Mouse (Mus musculus): ENCODE results near the gene Filip1. TPM values are rescaled to one million over a fixed set of nuclear protein-coding genes. Genes with fewer than 3 reads are reported as not detected.

Filip1 gene
- polyA plus RNA-seq, 1 experiment from 2014 or later = 4.2 TPM

DNA sequence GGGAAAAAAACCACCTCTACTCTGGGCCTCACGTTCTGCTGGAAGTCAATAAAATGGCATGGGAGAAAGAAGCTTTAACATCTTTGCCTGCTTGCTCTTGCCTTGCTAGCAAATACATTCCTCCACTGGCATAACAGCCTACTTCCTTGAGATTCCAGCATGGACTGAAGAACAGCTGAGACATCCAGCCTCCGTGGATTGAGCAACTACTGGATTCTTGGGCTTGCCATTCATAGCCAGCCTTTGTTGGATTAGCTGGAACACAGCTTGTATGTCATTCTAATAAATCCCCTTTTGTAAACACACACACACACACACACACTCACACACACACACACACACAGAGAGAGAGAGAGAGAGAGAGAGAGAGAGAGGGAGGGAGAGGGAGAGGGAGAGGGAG is 185.6 kb downstream of the Filip1 start:
- Histone ChIP-seq H3K9me3 (replicated peaks) (no peaks in the 10 kb centered on the region), H3K4me3 (no peak overlapping the region), H3K36me3 (no peaks in the 10 kb centered on the region), H3K4me1 (peaks cover 15% of the 10 kb centered on the region), H3K9ac (no peak overlapping the region), H3K27ac (no peak overlapping the region), H3K27me3 (no peaks in the 10 kb centered on the region), H3K4me2 (replicated peaks) (no peak overlapping the region)
- 60% methylated on average over 2 of the region's 2 CpGs for WGBS
- ATAC-seq (ENCODE audit: low FRiP score) = no peak

DNA sequence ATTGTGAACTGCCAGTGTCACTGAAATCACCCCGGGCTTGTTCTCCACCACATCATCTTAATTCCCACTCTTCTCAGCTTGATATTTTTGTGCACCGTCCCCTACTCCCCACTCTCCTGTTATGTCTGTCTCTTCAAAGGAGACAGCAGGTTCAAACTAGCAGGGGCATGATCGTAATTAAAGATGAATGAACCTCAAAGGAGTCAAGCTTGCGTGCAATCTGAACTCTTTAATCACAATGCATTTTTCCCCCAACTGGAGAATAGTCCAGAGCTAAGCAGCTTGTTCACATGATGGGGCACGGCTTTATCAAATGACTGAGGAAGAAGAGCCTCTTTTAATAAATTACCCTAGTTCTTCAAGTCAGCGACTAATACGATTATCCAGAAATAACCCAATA is 187.1 kb downstream of the Filip1 start:
- Histone ChIP-seq H3K9me3 (replicated peaks) (no peaks in the 10 kb centered on the region), H3K9ac (no peak overlapping the region), H3K4me2 (replicated peaks) (no peak overlapping the region), H3K4me3 (no peak overlapping the region), H3K36me3 (no peaks in the 10 kb centered on the region), H3K27ac (no peak overlapping the region), H3K27me3 (no peaks in the 10 kb centered on the region), H3K4me1 (peaks cover 13% of the 10 kb centered on the region)
- 22% methylated on average over 7 of the region's 7 CpGs for WGBS
- ATAC-seq (ENCODE audit: low FRiP score) = no peak

DNA sequence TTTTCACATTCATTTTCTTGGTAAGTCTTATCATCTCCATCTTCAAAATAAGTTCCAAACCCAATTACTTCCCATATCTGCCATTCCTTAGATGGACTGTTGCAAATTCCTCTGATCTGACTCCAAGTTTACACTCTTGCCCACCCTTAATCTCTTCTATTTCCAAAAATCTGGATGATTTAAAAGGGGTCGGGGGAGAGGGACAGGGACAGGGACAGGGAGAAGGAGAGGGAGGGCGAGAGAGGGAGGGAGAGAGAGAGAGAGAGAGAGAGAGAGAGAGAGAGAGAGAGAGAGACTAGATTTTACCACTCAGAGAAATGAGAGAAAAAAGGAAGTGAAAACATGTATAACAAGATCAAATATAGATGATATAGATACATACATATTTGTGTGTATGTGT is 188.8 kb downstream of the Filip1 start:
- 34% methylated on average over 2 of the region's 2 CpGs for WGBS
- no peak overlapping the region; the same call in 1 of the 2 replicates for H3K4me2 ChIP-seq (replicated peaks)
- ATAC-seq (ENCODE audit: low FRiP score) = no peak

DNA sequence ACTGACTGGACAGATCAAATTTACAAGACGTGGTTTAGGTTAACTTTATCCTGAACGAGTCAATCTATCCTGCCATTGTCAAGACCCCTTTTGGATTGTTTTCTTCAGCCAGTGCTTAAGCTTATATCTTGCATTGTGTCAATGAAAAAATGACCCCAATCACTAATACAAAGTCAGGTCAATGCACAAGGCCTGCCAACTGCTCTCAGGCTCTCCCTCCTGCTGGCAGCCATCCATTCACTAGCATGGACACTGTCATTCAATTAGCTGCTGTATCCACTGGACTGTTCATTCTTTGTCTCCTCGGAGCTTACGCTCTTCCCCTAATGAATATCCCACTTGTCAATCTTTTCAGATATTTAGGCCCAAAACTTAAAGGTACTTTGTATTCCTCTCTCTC is 189.2 kb downstream of the Filip1 start:
- Histone ChIP-seq H3K9me3 (replicated peaks) (no peaks in the 10 kb centered on the region), H3K4me2 (replicated peaks) (no peak overlapping the region; the same call in 1 of the 2 replicates), H3K36me3 (peaks cover 7% of the 10 kb centered on the region; the same call in 1 of the 2 replicates), H3K27me3 (no peaks in the 10 kb centered on the region), H3K4me3 (no peak overlapping the region), H3K9ac (no peak overlapping the region), H3K27ac (no peak overlapping the region), H3K4me1 (peaks cover 6% of the 10 kb centered on the region; the same call in 1 of the 2 replicates)
- WGBS = 23% methylated on average over 4 of the region's 4 CpGs
- peak; percentile 86 for ATAC-seq (ENCODE audit: low FRiP score)

More for the DNA sequence above, 188.8 kb downstream of the Filip1 start:
- Histone ChIP-seq H3K36me3 (peaks cover 3% of the 10 kb centered on the region; the same call in 1 of the 2 replicates), H3K9me3 (replicated peaks) (no peaks in the 10 kb centered on the region), H3K27me3 (no peaks in the 10 kb centered on the region), H3K27ac (0 out of 2 replicates have a peak overlapping the region, but pooled peaks have one; percentile 35), H3K9ac (no peak overlapping the region), H3K4me1 (peaks cover 6% of the 10 kb centered on the region), H3K4me3 (no peak overlapping the region)

DNA sequence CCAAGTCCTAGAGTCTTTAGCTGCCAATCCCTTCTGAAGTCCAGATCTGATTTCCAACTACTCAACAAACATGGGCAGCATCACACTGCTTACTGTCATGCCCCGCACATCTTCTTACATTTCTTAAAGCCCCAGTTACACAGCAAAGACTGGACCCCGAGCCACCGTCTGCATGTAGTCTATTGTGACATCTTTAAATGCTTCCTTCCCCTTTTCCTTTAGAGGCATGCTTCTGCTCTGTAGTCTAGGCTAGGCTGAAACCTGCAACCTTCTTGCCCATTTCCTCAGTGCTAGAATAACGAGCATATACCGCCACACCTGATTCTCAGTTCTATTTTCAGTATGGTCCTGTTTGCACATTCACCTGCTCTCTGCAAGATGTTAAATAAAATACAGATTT is 196.2 kb downstream of the Filip1 start:
- no peak for ATAC-seq (ENCODE audit: low FRiP score)
- Histone ChIP-seq H3K4me3 (no peak overlapping the region), H3K27ac (no peak overlapping the region), H3K4me2 (replicated peaks) (no peak overlapping the region), H3K36me3 (peaks cover 16% of the 10 kb centered on the region), H3K4me1 (no peaks in the 10 kb centered on the region), H3K27me3 (no peaks in the 10 kb centered on the region), H3K9me3 (replicated peaks) (peaks cover 5% of the 10 kb centered on the region; the same call in 1 of the 2 replicates), H3K9ac (no peak overlapping the region)
- 92% methylated on average over 5 of the region's 5 CpGs for WGBS

DNA sequence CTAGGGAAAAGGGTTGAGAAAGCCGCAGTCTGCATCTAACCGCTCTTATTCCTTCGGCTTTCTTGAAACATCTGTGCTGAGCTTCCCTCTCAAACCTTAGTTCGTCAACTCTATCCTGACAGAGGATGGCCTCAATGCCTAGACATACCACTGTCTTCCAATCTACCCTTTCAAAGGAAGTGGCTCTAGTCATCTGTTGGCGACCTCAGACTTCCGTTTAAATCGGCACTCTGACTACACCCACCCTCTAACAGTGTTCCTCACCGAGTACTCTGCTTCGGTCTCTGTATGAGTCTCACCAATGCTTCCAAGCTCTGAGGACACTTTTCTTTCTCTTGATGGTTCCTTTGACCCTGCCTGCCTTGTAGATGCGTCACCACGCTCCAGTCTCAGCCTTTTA is 196.6 kb downstream of the Filip1 start:
- Histone ChIP-seq H3K4me3 (no peak overlapping the region), H3K4me1 (no peaks in the 10 kb centered on the region), H3K27ac (no peak overlapping the region), H3K36me3 (peaks cover 16% of the 10 kb centered on the region), H3K4me2 (replicated peaks) (no peak overlapping the region), H3K9ac (no peak overlapping the region), H3K27me3 (no peaks in the 10 kb centered on the region), H3K9me3 (replicated peaks) (peaks cover 5% of the 10 kb centered on the region; the same call in 1 of the 2 replicates)
- 92% methylated on average over 11 of the region's 11 CpGs for WGBS
- no peak for ATAC-seq (ENCODE audit: low FRiP score)

DNA sequence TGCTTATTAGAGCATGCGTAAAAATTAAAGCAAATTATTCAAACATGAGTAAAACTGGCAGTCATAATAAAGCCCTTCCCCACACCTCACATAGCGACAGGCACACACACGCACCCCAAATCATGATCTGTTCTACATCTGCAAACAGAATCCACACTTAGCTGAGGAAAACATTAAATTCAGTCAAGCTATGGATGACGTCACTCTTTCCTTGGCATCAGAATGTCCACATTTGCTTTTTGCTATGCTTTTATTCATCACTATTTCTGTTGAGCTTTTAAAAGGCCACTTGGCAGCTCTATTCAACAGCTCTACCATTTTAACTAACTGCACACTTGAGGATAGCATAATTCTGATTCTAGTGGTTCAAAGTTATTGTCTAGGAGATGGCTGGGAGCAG is 198.1 kb downstream of the Filip1 start:
- Histone ChIP-seq H3K9ac (no peak overlapping the region), H3K27ac (no peak overlapping the region), H3K4me1 (no peaks in the 10 kb centered on the region), H3K4me2 (replicated peaks) (no peak overlapping the region), H3K27me3 (no peaks in the 10 kb centered on the region), H3K36me3 (peaks cover 13% of the 10 kb centered on the region), H3K4me3 (no peak overlapping the region), H3K9me3 (replicated peaks) (peaks cover 5% of the 10 kb centered on the region; the same call in 1 of the 2 replicates)
- ATAC-seq (ENCODE audit: low FRiP score) = no peak
- WGBS = 90% methylated on average over 4 of the region's 4 CpGs

DNA sequence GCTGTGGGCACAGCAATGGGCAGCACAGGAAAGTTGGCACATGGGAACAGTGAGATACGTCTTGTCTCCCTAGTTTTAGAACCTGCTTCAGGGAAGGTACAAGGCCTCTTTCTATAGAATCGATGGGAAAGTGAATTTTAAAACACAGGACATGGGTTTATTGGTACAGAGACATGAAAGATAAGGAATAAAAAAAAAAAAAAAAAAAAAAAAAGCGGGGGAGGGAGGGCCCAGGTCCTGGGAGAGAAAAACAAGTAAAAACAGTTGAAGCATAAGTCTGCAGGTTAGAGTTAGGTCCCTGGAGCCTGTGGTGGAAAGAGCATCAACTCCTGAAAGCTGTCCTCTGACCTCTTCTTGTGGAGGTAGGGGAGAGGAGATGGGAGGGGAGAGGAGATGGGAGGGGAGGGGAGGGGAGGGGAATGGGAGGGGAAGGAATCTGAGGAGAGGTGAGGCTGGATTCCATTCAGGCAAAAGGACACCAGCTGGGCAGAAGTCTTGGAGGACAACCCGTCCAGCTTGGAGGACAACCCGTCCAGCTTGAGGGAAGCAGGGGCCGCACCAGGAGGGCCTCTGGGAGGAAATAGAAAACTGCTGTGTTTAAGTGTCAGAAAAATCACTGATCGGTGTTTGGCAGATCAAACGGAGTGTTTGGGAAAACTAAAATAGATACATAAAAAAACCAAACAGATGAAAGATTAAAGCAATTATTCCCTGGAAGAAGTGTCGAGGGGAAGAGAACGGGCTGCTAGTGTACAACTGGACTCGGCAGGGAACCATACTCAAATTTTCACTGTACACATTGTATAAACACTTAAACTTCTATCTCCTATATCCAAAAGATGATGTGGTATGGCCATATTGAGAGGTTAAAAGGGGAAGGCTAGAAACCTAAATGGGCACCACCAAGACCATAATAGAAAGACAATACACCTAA is 201.4 kb downstream of the Filip1 start:
- no peak overlapping the region for H3K4me3 ChIP-seq
- no peak for ATAC-seq (ENCODE audit: low FRiP score)

DNA sequence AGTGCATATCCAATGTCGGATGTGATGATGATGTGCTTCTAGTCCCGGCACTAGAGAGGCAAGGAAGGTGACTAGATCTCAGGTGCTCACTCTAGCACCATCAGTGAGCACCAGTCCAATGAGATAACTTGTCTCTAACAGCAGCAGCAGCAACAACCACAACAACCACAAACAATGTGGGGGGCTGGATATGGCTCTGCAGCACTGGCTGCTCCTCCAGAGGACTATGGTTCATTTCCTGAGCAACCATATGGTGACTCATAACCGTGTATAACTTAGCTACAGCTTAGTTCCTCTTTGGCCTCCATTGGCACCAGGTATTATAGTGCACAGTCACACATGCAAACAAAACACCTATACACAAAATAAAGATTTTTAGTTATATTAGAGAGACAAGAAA is 202.1 kb downstream of the Filip1 start:
- WGBS = 92% methylated on average over 3 of the region's 3 CpGs
- H3K36me3 ChIP-seq = no peaks in the 10 kb centered on the region
- no peak overlapping the region for H3K4me3 ChIP-seq

More for the DNA sequence above, 201.4 kb downstream of the Filip1 start:
- H3K9ac ChIP-seq = no peak overlapping the region
- WGBS = 78% methylated on average over 10 of the region's 11 CpGs
- H3K9me3 ChIP-seq (replicated peaks) = no peaks in the 10 kb centered on the region
- no peaks in the 10 kb centered on the region for H3K36me3 ChIP-seq
- no peak overlapping the region for H3K27ac ChIP-seq
- no peak overlapping the region for H3K4me2 ChIP-seq (replicated peaks)
- no peaks in the 10 kb centered on the region for H3K4me1 ChIP-seq
- no peaks in the 10 kb centered on the region for H3K27me3 ChIP-seq

DNA sequence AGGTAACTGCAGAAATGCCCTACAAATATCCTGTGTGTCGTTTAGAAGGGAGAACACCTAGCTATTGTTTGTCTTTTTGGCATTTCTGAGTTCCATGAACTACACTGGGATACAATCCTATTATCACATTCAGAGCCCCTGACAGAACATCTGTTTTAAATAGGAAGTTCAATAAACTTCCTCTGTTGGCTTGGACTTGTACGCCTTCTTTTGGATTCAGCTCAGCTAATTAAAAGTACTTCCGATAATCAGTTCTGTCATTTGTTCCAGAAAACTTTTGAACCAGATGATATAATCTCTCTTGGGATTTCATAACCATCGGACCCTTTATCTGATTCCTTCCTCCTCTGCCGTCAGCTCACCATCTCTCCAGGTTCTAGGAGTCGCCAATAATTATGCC is 203.2 kb downstream of the Filip1 start:
- Histone ChIP-seq H3K4me3 (no peak overlapping the region), H3K27me3 (no peaks in the 10 kb centered on the region), H3K4me1 (no peaks in the 10 kb centered on the region), H3K27ac (no peak overlapping the region), H3K9me3 (replicated peaks) (no peaks in the 10 kb centered on the region), H3K36me3 (no peaks in the 10 kb centered on the region), H3K4me2 (replicated peaks) (no peak overlapping the region), H3K9ac (no peak overlapping the region)
- 70% methylated on average over 6 of the region's 6 CpGs for WGBS
- no peak for ATAC-seq (ENCODE audit: low FRiP score)

More for the DNA sequence above, 202.1 kb downstream of the Filip1 start:
- no peaks in the 10 kb centered on the region for H3K4me1 ChIP-seq
- H3K9ac ChIP-seq = no peak overlapping the region
- H3K9me3 ChIP-seq (replicated peaks) = no peaks in the 10 kb centered on the region
- no peak for ATAC-seq (ENCODE audit: low FRiP score)
- no peak overlapping the region for H3K4me2 ChIP-seq (replicated peaks)
- no peaks in the 10 kb centered on the region for H3K27me3 ChIP-seq
- no peak overlapping the region for H3K27ac ChIP-seq

DNA sequence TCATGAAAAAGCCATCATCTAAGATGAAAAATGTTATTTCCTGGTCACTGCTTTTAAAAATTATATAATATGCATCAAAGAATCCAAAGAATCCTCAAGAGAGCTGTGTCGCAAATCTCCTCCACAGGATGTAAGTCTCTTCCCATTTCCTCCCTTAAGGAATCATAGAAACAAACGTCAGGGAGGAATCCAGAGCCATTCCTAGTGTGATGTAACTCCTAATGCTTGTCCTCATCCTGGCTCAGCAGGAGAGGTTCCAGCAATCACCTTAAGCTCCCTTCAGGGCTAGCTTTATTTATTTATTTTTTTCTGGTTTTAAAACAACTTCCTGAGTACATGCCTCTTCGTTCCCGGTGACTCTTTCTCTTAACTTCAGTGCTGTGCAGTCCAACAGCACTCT is 205.5 kb downstream of the Filip1 start:
- H3K27ac ChIP-seq = no peak overlapping the region
- H3K9ac ChIP-seq = no peak overlapping the region
- no peak overlapping the region for H3K4me2 ChIP-seq (replicated peaks)
- H3K4me1 ChIP-seq = no peaks in the 10 kb centered on the region
- H3K9me3 ChIP-seq (replicated peaks) = no peaks in the 10 kb centered on the region
- H3K36me3 ChIP-seq = no peaks in the 10 kb centered on the region
- no peak for ATAC-seq (ENCODE audit: low FRiP score)
- no peaks in the 10 kb centered on the region for H3K27me3 ChIP-seq
- 55% methylated on average over 4 of the region's 4 CpGs for WGBS
- no peak overlapping the region for H3K4me3 ChIP-seq

DNA sequence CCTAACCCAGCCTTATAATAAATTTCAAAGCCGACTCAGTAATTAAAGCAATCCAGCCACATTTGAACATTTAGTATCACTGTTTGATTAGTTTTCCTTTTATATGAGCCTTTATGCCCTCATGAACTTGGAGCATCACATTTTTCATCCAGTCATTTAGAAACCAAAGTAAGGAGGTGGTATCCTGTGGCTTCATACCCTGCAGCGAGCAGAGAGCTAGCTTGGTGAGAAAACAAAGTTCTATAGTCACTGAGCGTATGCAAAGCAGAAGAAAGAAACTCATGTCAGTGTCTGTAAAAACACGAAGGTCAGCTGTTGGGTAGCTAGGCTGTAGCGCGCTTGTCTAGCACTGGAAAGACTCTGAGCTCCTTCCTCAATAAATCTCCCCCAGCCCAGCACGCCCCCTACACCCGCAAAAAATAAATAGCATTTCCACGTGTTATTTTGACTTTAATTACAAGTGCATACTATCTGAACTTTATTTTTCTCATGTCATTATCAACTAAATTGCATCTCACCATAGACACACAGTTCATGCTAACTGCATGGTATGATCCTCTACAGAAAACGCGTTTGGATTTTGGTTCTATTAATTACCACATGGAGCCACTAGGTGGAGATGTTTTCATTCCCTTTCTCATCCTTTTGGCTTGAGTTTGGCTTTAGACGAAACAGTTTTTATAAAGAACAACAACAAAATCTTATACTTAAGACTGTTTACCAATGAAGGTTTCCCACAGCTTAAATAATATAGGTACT is 206.2 kb downstream of the Filip1 start:
- ATAC-seq (ENCODE audit: low FRiP score) = no peak
- no peaks in the 10 kb centered on the region for H3K36me3 ChIP-seq
- H3K4me1 ChIP-seq = no peaks in the 10 kb centered on the region
- no peaks in the 10 kb centered on the region for H3K27me3 ChIP-seq
- no peaks in the 10 kb centered on the region for H3K9me3 ChIP-seq (replicated peaks)
- WGBS = 49% methylated on average over 12 of the region's 12 CpGs
- no peak overlapping the region for H3K27ac ChIP-seq
- H3K4me3 ChIP-seq = no peak overlapping the region
- no peak overlapping the region for H3K9ac ChIP-seq
- H3K4me2 ChIP-seq (replicated peaks) = no peak overlapping the region
